Mouse (Mus musculus) myocyte (in vitro differentiated cells): ENCODE results near the gene Ccdc57. TPM values are rescaled to one million over a fixed set of nuclear protein-coding genes. Genes with fewer than 3 reads are reported as not detected.

Experiments used
- H3K27me3 ChIP-seq: one replicate; pipeline ENCODE4 v1.6.1; 2011; ENCODE audit not compliant: control insufficient read depth, insufficient read depth, insufficient read length
- H3K36me3 ChIP-seq: one replicate; pipeline ENCODE4 v1.6.1; 2011; ENCODE audit not compliant: control insufficient read depth, insufficient read depth
- H3K4me2 ChIP-seq: one replicate; pipeline ENCODE4 v1.6.1; 2011; ENCODE audit warnings: low read depth, control low read depth
- H3K4me3 ChIP-seq: one replicate; pipeline ENCODE4 v1.5.1; 2011; ENCODE audit warnings: mild to moderate bottlenecking, control low read depth, moderate library complexity
- H3K79me2 ChIP-seq: one replicate; pipeline ENCODE4 v1.6.1; 2011; ENCODE audit not compliant: control insufficient read depth, insufficient read depth
- H3ac ChIP-seq: one replicate; pipeline ENCODE4 v1.6.1; 2011; ENCODE audit not compliant: control insufficient read depth, insufficient read length
- CEBPB ChIP-seq: IDR thresholded peaks from 2 replicates; pipeline ENCODE4 v1.6.1; 2011; ENCODE audit warnings: mild to moderate bottlenecking, moderate library complexity; ENCODE audit not compliant: poor library complexity, insufficient read depth, severe bottlenecking
- E2F4 ChIP-seq: IDR thresholded peaks from one replicate; pipeline ENCODE4 v1.6.1; 2011; ENCODE audit warnings: mild to moderate bottlenecking, control low read depth, moderate library complexity; ENCODE audit not compliant: insufficient read depth
- MAX ChIP-seq: IDR thresholded peaks from one replicate; pipeline ENCODE4 v1.6.1; 2011; ENCODE audit warnings: low read depth, mild to moderate bottlenecking, control low read depth
- MYOD1 ChIP-seq, 3 experiments: IDR thresholded peaks; one replicate each; pipeline ENCODE4 v1.6.1; 2011; ENCODE audit warnings: control low read depth in 2 of 3, low read depth in 2 of 3, mild to moderate bottlenecking in 2 of 3, moderate library complexity in 1 of 3; ENCODE audit not compliant: insufficient read length in 2 of 3, control insufficient read depth in 1 of 3
- MYOG ChIP-seq, 3 experiments: IDR thresholded peaks; one replicate each; pipeline ENCODE4 v1.6.1; 2011; ENCODE audit warnings: control low read depth in 2 of 3, low read depth in 2 of 3, mild to moderate bottlenecking in 2 of 3; ENCODE audit not compliant: insufficient read length in 2 of 3, control insufficient read depth in 1 of 3, insufficient read depth in 1 of 3
- POLR2A ChIP-seq: IDR thresholded peaks from one replicate; pipeline ENCODE4 v1.6.1; 2011; ENCODE audit warnings: low read depth, mild to moderate bottlenecking, control low read depth, moderate library complexity; ENCODE audit not compliant: insufficient read length
- POLR2AphosphoS2 ChIP-seq: IDR thresholded peaks from one replicate; pipeline ENCODE4 v1.6.1; 2011; ENCODE audit warnings: low read depth, control low read depth; ENCODE audit not compliant: insufficient read length
- REST ChIP-seq: IDR thresholded peaks from one replicate; pipeline ENCODE4 v1.6.1; 2011; ENCODE audit warnings: mild to moderate bottlenecking, control low read depth, moderate library complexity; ENCODE audit not compliant: insufficient read depth, insufficient read length
- SRF ChIP-seq: IDR thresholded peaks from one replicate; pipeline ENCODE4 v1.6.1; 2011; ENCODE audit warnings: low read depth; ENCODE audit not compliant: control insufficient read depth, insufficient read length
- TCF12 ChIP-seq: IDR thresholded peaks from one replicate; pipeline ENCODE4 v1.6.1; 2011; ENCODE audit warnings: mild to moderate bottlenecking, control low read depth; ENCODE audit not compliant: poor library complexity, insufficient read depth, severe bottlenecking
- TCF3 ChIP-seq: IDR thresholded peaks from one replicate; pipeline ENCODE4 v1.6.1; 2011; ENCODE audit warnings: low read depth, control low read depth; ENCODE audit not compliant: insufficient read length
- USF1 ChIP-seq: IDR thresholded peaks from one replicate; pipeline ENCODE4 v1.6.1; 2011; ENCODE audit warnings: low read depth, mild to moderate bottlenecking, control low read depth, moderate library complexity
- polyA plus RNA-seq: library from polyadenylated mRNA; unstranded; fragments of >200 nt; fragmentation: generic; extraction: Trizol; gene quantifications from one replicate; pipeline ENCODE4 v1.2.1, GENCODE M21; 2012; ENCODE audit warnings: missing spikeins

The Ccdc57 gene
- polyA plus RNA-seq, 1 experiment = 1.8 TPM

GRCm38 (mm10) chr11:120979711-120980426 is 47.2 kb upstream of the Ccdc57 start:
- TF ChIP-seq SRF (no peak), TCF12 (no peak), REST (no peak)
- peaks cover 75% of the 10 kb centered on the region for H3K36me3 ChIP-seq
- H3ac ChIP-seq = no peak overlapping the region
- no peak overlapping the region for H3K4me3 ChIP-seq
- peaks cover 97% of the 10 kb centered on the region for H3K79me2 ChIP-seq
- no peaks in the 10 kb centered on the region for H3K27me3 ChIP-seq
- no peak overlapping the region for H3K4me2 ChIP-seq

- H3K4me3 ChIP-seq = no peak overlapping the region
- TF ChIP-seq POLR2A (no peak), MYOG (IDR thresholded peaks at IDR 0.05; ENCODE audit: control insufficient read depth in 1 of 3, insufficient read depth in 1 of 3, insufficient read length in 2 of 3, low read depth in 2 of 3) (no peak), SRF (no peak), POLR2AphosphoS2 (no peak), REST (no peak), MAX (no peak), TCF3 (no peak), CEBPB (no peak), E2F4 (no peak)
- peaks cover 76% of the 10 kb centered on the region for H3K36me3 ChIP-seq
- no peak overlapping the region for H3ac ChIP-seq
- peaks cover 58% of the 10 kb centered on the region for H3K79me2 ChIP-seq
- no peak overlapping the region for H3K4me2 ChIP-seq
- H3K27me3 ChIP-seq = no peaks in the 10 kb centered on the region
Measured at GRCm38 (mm10) chr11:120973318-120973717, 40.6 kb upstream of the Ccdc57 start.

DNA sequence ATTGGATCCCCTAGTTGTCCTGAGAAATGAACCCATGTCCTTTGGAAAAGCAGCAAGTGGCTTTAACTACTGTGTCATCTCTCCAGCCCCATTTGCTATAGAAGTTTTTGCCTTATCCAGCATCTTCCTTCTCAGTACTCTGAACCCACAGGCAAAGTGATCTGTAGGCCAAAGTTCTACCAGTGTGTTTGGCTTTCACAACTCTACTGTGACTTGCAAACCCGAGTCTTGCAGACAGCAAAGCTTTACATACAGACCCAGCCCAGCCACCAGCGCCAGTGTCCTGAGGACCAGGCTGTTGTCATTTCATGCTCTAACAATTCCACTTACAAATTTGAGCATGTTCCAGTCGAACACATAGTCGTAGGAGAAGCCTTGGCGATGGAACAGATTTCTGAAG is 38.6 kb upstream of the Ccdc57 start:
- no peak overlapping the region for H3ac ChIP-seq
- TF ChIP-seq MAX (no peak), POLR2AphosphoS2 (no peak), USF1 (no peak), SRF (no peak), TCF3 (no peak), E2F4 (no peak), POLR2A (no peak), MYOD1 (IDR thresholded peaks at IDR 0.05; ENCODE audit: control insufficient read depth in 1 of 3, insufficient read length in 2 of 3, low read depth in 2 of 3) (no peak), CEBPB (no peak), MYOG (IDR thresholded peaks at IDR 0.05; ENCODE audit: control insufficient read depth in 1 of 3, insufficient read depth in 1 of 3, insufficient read length in 2 of 3, low read depth in 2 of 3) (no peak), REST (no peak), TCF12 (no peak)

DNA sequence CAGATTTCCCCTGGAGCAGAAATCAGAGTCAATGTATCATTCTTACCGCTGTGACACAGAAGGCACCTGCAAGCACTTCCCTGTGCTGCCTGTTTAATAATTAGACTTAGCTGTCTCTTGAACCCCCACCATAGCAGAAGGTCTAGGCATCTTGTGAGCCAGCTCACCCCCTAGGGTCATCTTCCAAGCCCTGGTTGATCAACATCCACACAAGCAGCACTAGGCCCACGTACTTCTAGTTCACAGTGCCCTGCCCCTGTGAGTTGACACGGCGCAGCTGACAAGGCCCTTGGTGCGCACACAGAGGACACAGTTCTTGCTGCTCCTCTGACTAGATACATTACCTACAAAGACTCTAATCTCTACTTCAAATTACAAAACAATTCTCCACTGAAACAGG is 37.1 kb upstream of the Ccdc57 start:
- H3K4me2 ChIP-seq = no peak overlapping the region
- H3K4me3 ChIP-seq = no peak overlapping the region
- TF ChIP-seq MYOD1 (IDR thresholded peaks at IDR 0.05; ENCODE audit: control insufficient read depth in 1 of 3, insufficient read length in 2 of 3, low read depth in 2 of 3) = no peak
- no peak for TF ChIP-seq TCF12
- TF ChIP-seq POLR2A = no peak
- no peak for TF ChIP-seq REST
- no peak for TF ChIP-seq MYOG (IDR thresholded peaks at IDR 0.05; ENCODE audit: control insufficient read depth in 1 of 3, insufficient read depth in 1 of 3, insufficient read length in 2 of 3, low read depth in 2 of 3)
- TF ChIP-seq USF1 = no peak
- TF ChIP-seq SRF = no peak
- no peak for TF ChIP-seq E2F4
- TF ChIP-seq CEBPB = no peak
- TF ChIP-seq POLR2AphosphoS2 = no peak
- no peak for TF ChIP-seq MAX
- peaks cover 22% of the 10 kb centered on the region for H3K79me2 ChIP-seq
- H3K27me3 ChIP-seq = no peaks in the 10 kb centered on the region
- H3ac ChIP-seq = no peak overlapping the region
- H3K36me3 ChIP-seq = peaks cover 82% of the 10 kb centered on the region

More for the DNA sequence above, 38.6 kb upstream of the Ccdc57 start:
- Histone ChIP-seq H3K79me2 (peaks cover 37% of the 10 kb centered on the region), H3K4me2 (no peak overlapping the region), H3K27me3 (no peaks in the 10 kb centered on the region), H3K4me3 (no peak overlapping the region), H3K36me3 (peaks cover 77% of the 10 kb centered on the region)

GRCm38 (mm10) chr11:120965587-120965986 is 32.9 kb upstream of the Ccdc57 start:
- Histone ChIP-seq H3K27me3 (no peaks in the 10 kb centered on the region), H3K36me3 (peaks cover 74% of the 10 kb centered on the region), H3K79me2 (no peaks in the 10 kb centered on the region), H3K4me3 (no peak overlapping the region), H3K4me2 (no peak overlapping the region), H3ac (no peak overlapping the region)
- TF ChIP-seq SRF = no peak
- TF ChIP-seq CEBPB = no peak
- TF ChIP-seq TCF12 = no peak
- no peak for TF ChIP-seq E2F4
- no peak for TF ChIP-seq MYOD1 (IDR thresholded peaks at IDR 0.05; ENCODE audit: control insufficient read depth in 1 of 3, insufficient read length in 2 of 3, low read depth in 2 of 3)
- no peak for TF ChIP-seq MAX
- TF ChIP-seq POLR2AphosphoS2 = no peak
- TF ChIP-seq USF1 = no peak
- no peak for TF ChIP-seq MYOG (IDR thresholded peaks at IDR 0.05; ENCODE audit: control insufficient read depth in 1 of 3, insufficient read depth in 1 of 3, insufficient read length in 2 of 3, low read depth in 2 of 3)
- TF ChIP-seq POLR2A = no peak
- TF ChIP-seq REST = no peak
- no peak for TF ChIP-seq TCF3
